Mouse (Mus musculus) kidney, adult 9 months (tissue): ENCODE measurements around the gene Gm7534.
"Not testable (repeated sequence)": the region's sequence is repeated elsewhere in the genome, so short reads cannot be mapped to it uniquely, and the experiment has no call there.

Source experiments
- DNase-seq: peaks from one replicate; pipeline ENCODE4 v3.0.0; 2022

Gene Gm7534

GRCm38 (mm10) chr4:134199371-134199770 is 3.4 kb downstream of the Gm7534 start:
- no peak for DNase-seq

DNA sequence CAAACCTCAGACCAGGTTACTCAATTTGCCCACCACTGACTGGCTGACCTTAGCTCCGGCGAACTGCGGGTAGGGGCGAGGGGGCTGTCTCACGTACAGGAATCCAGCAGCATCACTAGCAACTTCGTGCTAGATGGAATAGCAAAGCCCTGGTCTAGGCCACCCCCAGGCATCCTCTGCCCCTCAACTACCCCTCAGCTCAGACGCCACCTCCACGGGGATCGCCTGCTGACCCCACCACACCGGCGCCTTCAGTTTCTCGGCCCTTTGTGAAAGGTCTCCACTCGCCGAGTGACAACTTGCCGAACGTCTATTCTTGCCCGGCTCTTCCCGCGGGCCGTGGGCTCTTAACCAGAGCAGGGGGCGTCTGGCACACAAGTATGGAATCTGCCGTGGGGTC is 16.5 kb downstream of the Gm7534 start:
- DNase-seq, result no peak

GRCm38 (mm10) chr4:134185569-134185968 is 17.2 kb downstream of the Gm7534 start:
- no peak for DNase-seq

- no peak for DNase-seq
Measured at GRCm38 (mm10) chr4:134183711-134184110, 19.1 kb downstream of the Gm7534 start.

DNA sequence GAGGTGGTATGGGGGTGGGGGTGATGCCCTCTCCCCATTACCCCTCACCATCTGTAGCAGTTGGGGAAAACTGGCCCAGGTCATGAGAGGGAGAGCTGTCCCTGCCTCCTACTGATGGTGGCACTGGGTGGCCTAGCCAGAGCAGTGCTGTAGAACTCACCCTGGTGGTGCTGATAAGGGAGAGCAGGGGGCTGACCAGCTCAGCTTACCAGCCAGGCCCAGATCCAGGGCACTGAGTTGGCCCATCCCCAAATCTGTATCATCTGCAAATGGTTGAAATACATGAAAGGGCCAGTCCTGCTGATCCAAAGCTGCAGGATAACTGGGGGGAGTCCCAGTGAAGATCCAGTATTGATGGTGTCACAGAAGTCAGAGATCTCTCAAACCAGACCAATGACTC is 21.0 kb downstream of the Gm7534 start:
- no peak for DNase-seq

- DNase-seq, result no peak
Measured at GRCm38 (mm10) chr4:134181112-134181511, 21.7 kb downstream of the Gm7534 start.

- DNase-seq, result no peak
Measured at GRCm38 (mm10) chr4:134172391-134172790, 30.4 kb downstream of the Gm7534 start.

GRCm38 (mm10) chr4:134166906-134167305 is 35.9 kb downstream of the Gm7534 start:
- DNase-seq, result no peak

- DNase-seq, result no peak
Measured at GRCm38 (mm10) chr4:134165548-134166465, 37.0 kb downstream of the Gm7534 start.

GRCm38 (mm10) chr4:134165024-134165423 is 37.8 kb downstream of the Gm7534 start:
- no peak for DNase-seq

- no peak for DNase-seq
Measured at GRCm38 (mm10) chr4:134164591-134164990, 38.2 kb downstream of the Gm7534 start.

GRCm38 (mm10) chr4:134160071-134160470 is 42.7 kb downstream of the Gm7534 start:
- DNase-seq, result peak; percentile 58

DNA sequence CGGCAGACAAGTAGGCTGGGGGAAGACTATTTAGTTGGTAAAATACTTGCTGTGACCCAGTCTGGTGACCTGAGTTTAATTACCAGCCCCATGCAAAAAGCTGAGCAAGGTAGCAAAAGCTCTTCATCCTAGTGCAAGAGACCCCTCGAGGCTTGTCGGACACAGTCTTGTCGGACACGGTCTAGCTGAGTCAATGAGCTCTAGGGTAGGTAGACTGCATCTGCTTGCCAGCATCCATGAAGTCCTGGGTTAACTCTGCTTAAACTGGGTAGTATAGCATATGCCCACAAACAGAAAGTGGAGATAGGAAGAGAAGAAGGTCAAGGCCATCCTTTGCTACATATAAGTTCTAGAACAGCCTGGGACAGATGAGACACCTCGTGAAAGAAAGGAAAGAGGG is 44.0 kb downstream of the Gm7534 start:
- DNase-seq, result no peak

- DNase-seq, result no peak
Measured at GRCm38 (mm10) chr4:134157558-134157957, 45.2 kb downstream of the Gm7534 start.

DNA sequence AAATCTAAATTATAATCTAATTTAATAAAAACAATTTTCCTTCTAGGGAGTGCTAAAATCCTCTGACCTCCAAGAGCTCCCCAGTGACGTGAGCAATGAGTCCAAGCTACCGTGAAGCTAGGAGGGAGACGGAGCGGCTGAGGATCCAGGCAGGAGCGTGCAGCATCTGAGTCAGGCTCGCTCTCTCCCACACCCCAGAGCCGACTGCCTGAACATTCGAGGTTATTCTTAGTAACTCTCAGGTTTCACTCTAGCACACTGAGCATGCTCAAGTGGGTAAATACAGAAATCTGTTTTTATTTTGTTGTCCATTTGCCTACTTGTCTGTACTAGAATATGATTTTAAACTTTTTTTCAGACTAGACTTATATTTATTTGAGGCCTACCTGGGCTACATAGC is 46.1 kb downstream of the Gm7534 start:
- DNase-seq, result no peak

GRCm38 (mm10) chr4:134155961-134156465 is 46.8 kb downstream of the Gm7534 start:
- DNase-seq, result no peak

- DNase-seq, result no peak
Measured at GRCm38 (mm10) chr4:134155531-134155930, 47.3 kb downstream of the Gm7534 start.

GRCm38 (mm10) chr4:134154354-134154753 is 48.5 kb downstream of the Gm7534 start:
- peak; percentile 85 for DNase-seq

DNA sequence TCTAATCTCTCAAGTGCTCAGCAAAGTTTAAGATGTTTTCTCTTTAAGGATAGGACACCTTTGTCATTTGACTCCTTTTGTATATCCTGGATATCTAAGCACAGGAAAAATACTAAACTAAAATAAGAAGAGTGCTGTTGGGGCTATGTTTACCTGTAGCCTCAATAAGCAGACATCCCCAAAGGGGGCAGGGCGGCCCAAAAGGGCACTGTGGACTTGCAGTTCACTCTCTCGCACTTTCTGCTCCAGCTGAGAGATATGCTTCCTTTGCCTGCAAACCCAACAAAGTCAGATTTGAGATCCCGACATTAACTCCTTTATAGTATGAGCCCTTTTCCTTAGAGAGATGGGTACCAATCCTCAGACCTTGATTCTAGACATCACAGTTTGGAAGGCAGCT is 49.1 kb downstream of the Gm7534 start:
- DNase-seq, result peak; percentile 36

DNA sequence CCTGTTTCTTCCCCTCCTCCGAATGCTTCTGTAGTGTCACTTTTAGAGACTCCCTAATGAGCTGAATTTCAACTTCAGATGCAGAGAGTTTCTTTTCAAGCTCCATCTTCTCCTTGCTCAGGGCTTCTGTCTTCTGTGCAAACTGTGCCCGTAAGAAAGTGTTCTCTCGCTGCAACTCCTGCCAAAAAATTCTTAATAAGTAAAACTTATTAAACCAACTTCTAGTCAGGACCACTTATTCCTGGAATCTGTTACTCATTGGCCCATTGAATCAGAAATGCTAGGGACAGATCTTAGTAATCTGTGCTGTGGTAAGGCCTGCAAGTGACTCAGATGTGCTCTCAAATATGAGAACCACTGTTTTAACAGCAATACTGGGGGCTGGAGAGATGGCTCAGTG is 50.7 kb downstream of the Gm7534 start:
- peak; percentile 72 for DNase-seq

DNA sequence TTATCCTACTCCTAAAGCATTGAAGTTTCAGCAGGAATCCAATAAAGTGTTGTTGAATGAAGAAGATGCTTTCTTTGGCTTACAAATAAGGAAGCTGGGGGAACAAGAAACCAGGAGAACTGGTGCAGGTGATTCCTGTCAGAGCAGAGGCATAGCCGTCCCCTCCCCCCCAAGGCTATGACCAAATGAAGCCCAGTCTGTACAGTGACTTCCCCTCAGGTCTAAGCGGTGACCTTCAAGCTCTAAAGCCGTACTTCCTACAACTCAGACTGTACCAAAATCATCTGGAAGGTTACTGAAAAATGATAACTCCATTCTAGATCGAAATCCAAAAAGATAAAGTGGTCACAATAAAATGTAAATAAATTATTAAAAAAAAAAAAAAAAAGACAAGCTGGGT is 53.4 kb downstream of the Gm7534 start:
- no peak for DNase-seq

DNA sequence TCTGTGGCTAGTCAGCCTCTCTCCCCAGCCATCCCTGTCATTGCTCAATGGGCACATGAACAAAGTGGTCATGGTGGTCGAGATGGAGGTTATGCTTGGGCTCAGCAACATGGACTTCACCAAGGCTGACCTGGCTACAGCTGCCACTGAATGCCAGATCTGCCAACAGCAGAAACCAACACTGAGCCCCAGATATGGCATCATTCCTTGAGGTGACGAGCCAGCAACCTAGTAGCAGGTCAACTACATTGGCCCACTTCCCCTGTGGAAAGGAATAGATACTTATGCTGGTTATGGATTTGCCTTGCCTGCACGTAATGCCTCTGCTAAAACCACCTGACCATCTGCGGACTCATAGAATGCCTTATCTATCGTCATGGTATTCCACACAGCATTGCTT is 58.5 kb downstream of the Gm7534 start:
- DNase-seq, result not testable (repeated sequence)
